8 mouse cellular contexts compared by ENCODE assay signal in the genomic region with DNA sequence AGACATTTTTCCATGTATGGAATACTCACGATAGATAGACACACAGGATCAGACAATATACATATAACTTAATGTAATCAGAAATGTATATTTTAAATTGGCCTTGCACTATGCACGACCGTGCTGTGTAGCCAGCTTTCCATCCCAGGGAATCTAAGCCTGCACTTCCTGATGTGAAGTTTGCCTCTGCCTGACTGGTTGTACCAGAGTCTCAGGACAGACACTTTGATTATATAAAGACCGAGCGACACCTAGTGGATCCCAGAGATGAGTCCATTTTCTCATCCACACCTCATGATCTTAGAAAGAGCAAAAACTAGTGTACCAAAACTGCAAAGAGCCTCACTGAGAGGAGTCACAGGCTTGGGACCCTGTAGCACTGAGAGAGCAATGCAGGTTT. TPM values are rescaled to one million over a fixed set of nuclear protein-coding genes. Genes with fewer than 3 reads are reported as not detected.
DNase-seq lines count a peak whose midpoint lies in the region; ATAC-seq and TF ChIP-seq lines count a peak whose summit lies in the region.

No protein-coding gene starts in this region.

- H3K79me2 ChIP-seq in CH12.LX (replicated peaks; ENCODE audit: control insufficient read depth, extremely low read depth, insufficient read depth, poor library complexity, severe bottlenecking) = no peaks in the 10 kb centered on the region

- DNase-seq in CH12.LX (ENCODE audit: extremely low read depth) = peak; percentile 73
- peak; percentile 13 for DNase-seq in adrenal gland, postnatal 25 days
- DNase-seq in kidney, postnatal 10 days = peak; percentile 71
- peak; percentile 16 to 24 (median 18) for DNase-seq in liver, embryonic 14.5 days (ENCODE audit: low read depth in 3 of 3, low spot score in 3 of 3)
- peak; percentile 38 for DNase-seq in ovary, postnatal 14 days (ENCODE audit: low spot score)

- no peak overlapping the region for H3K4me3 ChIP-seq in CH12.LX (replicated peaks in 1 of 3; ENCODE audit: low read depth in 2 of 3, low read length in 2 of 3, poor library complexity in 1 of 3)
- no peak overlapping the region for H3K4me3 ChIP-seq in embryonic facial prominence, embryonic 15.5 days (replicated peaks)
- no peak overlapping the region for H3K4me3 ChIP-seq in heart, embryonic 16.5 days (ENCODE audit: low read length)
- no peak overlapping the region for H3K4me3 ChIP-seq in liver, embryonic 14.5 days (ENCODE audit: insufficient read depth in 1 of 2, low read depth in 2 of 2, low read length in 2 of 2)

- in situ Hi-C loops in CH12.LX (cut with MboI; ENCODE audit: low pct_ligation_motif_present, low pct_unique_long_range_greater_than_20kb, low sequenced_read_pairs) = loop anchor here (10.0 kb wide), 2 partner anchors 200 to 240 kb away; no protein-coding TSS in a partner anchor

- ATAC-seq in embryonic facial prominence, embryonic 15.5 days (ENCODE audit: insufficient number of reproducible peaks, low FRiP score, low TSS enrichment, low read depth) = peak; percentile 73; the same call in 1 of the 2 replicates
- peak; percentile 65; the same call in 1 of the 2 replicates for ATAC-seq in heart, embryonic 16.5 days (replicated peaks; ENCODE audit: extremely low read depth, insufficient read depth, low FRiP score)
- ATAC-seq in liver, embryonic 14.5 days (ENCODE audit: insufficient read depth) = no peak
- no peak for ATAC-seq in erythroid progenitor cell, adult 5-6 weeks (replicated peaks; ENCODE audit: low FRiP score, poor library complexity, severe bottlenecking)

- no peaks in the 10 kb centered on the region for H3K9me3 ChIP-seq in CH12.LX (replicated peaks; ENCODE audit: low read length)
- H3K9me3 ChIP-seq in embryonic facial prominence, embryonic 15.5 days (replicated peaks) = no peaks in the 10 kb centered on the region
- no peaks in the 10 kb centered on the region for H3K9me3 ChIP-seq in heart, embryonic 16.5 days (replicated peaks; ENCODE audit: control insufficient read depth, low read length)
- H3K9me3 ChIP-seq in liver, embryonic 14.5 days (ENCODE audit: control insufficient read depth, low read length) = no peaks in the 10 kb centered on the region

- H3K4me1 ChIP-seq in CH12.LX (ENCODE audit: control insufficient read depth in 1 of 2, insufficient read depth in 2 of 2) = no peaks in the 10 kb centered on the region
- peaks cover 12% of the 10 kb centered on the region for H3K4me1 ChIP-seq in embryonic facial prominence, embryonic 15.5 days
- peaks cover 9% of the 10 kb centered on the region for H3K4me1 ChIP-seq in heart, embryonic 16.5 days (ENCODE audit: control insufficient read depth, insufficient read depth, low read length)
- H3K4me1 ChIP-seq in liver, embryonic 14.5 days (replicated peaks; ENCODE audit: control insufficient read depth in 2 of 2, insufficient read depth in 2 of 2, low read length in 1 of 2) = peaks cover 0 to 3% of the 10 kb centered on the region in 2 experiments; a peak in 1 of 4 replicates

- H3K4me2 ChIP-seq in CH12.LX (ENCODE audit: insufficient read depth, low read depth, poor library complexity, severe bottlenecking) = no peak overlapping the region
- no peak overlapping the region for H3K4me2 ChIP-seq in embryonic facial prominence, embryonic 15.5 days (replicated peaks)
- no peak overlapping the region for H3K4me2 ChIP-seq in heart, embryonic 16.5 days (ENCODE audit: low read depth, low read length)
- no peak overlapping the region for H3K4me2 ChIP-seq in liver, embryonic 14.5 days (ENCODE audit: low read depth)

- no peak overlapping the region for H3K27ac ChIP-seq in CH12.LX (ENCODE audit: insufficient read depth, low read depth)
- no peak overlapping the region for H3K27ac ChIP-seq in embryonic facial prominence, embryonic 15.5 days (replicated peaks)
- H3K27ac ChIP-seq in heart, embryonic 16.5 days (ENCODE audit: low read length) = no peak overlapping the region
- no peak overlapping the region for H3K27ac ChIP-seq in liver, embryonic 14.5 days

- dilution Hi-C loops in CH12.LX (cut with MboI; ENCODE audit: extremely low pct_ligation_motif_present, extremely low pct_unique_long_range_greater_than_20kb, low sequenced_read_pairs) = no loop called here

- TF ChIP-seq CTCF in CH12.LX (conservative IDR thresholded peaks at IDR 0.05 in 1 of 2, IDR thresholded peaks at IDR 0.05 in 1 of 2; ENCODE audit: low read depth in 2 of 2, low read length in 2 of 2) = peak; percentile 47 to 93
- TF ChIP-seq CTCF in liver, embryonic 14.5 days (IDR thresholded peaks at IDR 0.05; ENCODE audit: low read depth) = peak; percentile 58

- WGBS in embryonic facial prominence, embryonic 15.5 days = 24% methylated on average over 5 of the region's 5 CpGs
- 24% methylated on average over 5 of the region's 5 CpGs for WGBS in heart, embryonic 16.5 days
- WGBS in liver, embryonic 14.5 days (ENCODE audit: insufficient replicate concordance) = 23% methylated on average over 5 of the region's 5 CpGs

- no peak overlapping the region for H3K9ac ChIP-seq in CH12.LX (ENCODE audit: insufficient read depth, low read depth)
- no peak overlapping the region for H3K9ac ChIP-seq in embryonic facial prominence, embryonic 15.5 days
- no peak overlapping the region for H3K9ac ChIP-seq in heart, embryonic 16.5 days (ENCODE audit: low read length)
- H3K9ac ChIP-seq in liver, embryonic 14.5 days (replicated peaks) = no peak overlapping the region

- TF ChIP-seq RAD21 in CH12.LX (IDR thresholded peaks at IDR 0.05; ENCODE audit: low read depth, low read length) = peak; percentile 95

- no peak for TF ChIP-seq EP300 in CH12.LX (IDR thresholded peaks at IDR 0.05; ENCODE audit: low read length)
- TF ChIP-seq EP300 in liver, embryonic 14.5 days (IDR thresholded peaks at IDR 0.05; ENCODE audit: low read depth) = no peak

- H3K36me3 ChIP-seq in CH12.LX (replicated peaks in 1 of 2; ENCODE audit: control insufficient read depth in 1 of 2, insufficient read depth in 1 of 2, low read length in 1 of 2) = no peaks in the 10 kb centered on the region
- H3K36me3 ChIP-seq in embryonic facial prominence, embryonic 15.5 days = peaks cover 45% of the 10 kb centered on the region
- H3K36me3 ChIP-seq in heart, embryonic 16.5 days (ENCODE audit: control insufficient read depth, insufficient read depth) = peaks cover 36% of the 10 kb centered on the region
- H3K36me3 ChIP-seq in liver, embryonic 14.5 days (replicated peaks; ENCODE audit: control insufficient read depth, insufficient read depth, low read depth) = no peaks in the 10 kb centered on the region

- H3K27me3 ChIP-seq in CH12.LX (replicated peaks) = no peaks in the 10 kb centered on the region
- no peaks in the 10 kb centered on the region for H3K27me3 ChIP-seq in embryonic facial prominence, embryonic 15.5 days
- H3K27me3 ChIP-seq in heart, embryonic 16.5 days (ENCODE audit: control insufficient read depth, insufficient read depth, low read length) = no peaks in the 10 kb centered on the region
- H3K27me3 ChIP-seq in liver, embryonic 14.5 days (ENCODE audit: control insufficient read depth, insufficient read depth, low read length) = no peaks in the 10 kb centered on the region

- TF ChIP-seq POLR2A in CH12.LX (IDR thresholded peaks at IDR 0.05; ENCODE audit: low read depth, low read length) = no peak

TF ChIP-seq in CH12.LX, 34 proteins besides CTCF, POLR2A, EP300 and RAD21:
- TF ChIP-seq MYC (IDR thresholded peaks at IDR 0.05; ENCODE audit: low read depth, low read length) (no peak), SMC3 (IDR thresholded peaks at IDR 0.05; ENCODE audit: low read depth, low read length) (peak; percentile 91), ZC3H11A (IDR thresholded peaks at IDR 0.05; ENCODE audit: low read depth, low read length) (peak; percentile 94), JUND (conservative IDR thresholded peaks at IDR 0.05; ENCODE audit: low read depth, low read length) (0 out of 2 replicates have a peak, but pooled peaks have one; percentile 27), MEF2A (IDR thresholded peaks at IDR 0.05; ENCODE audit: borderline replicate concordance, low read depth, low read length) (0 out of 2 replicates have a peak, but pooled peaks have one; percentile 10), NELFE (IDR thresholded peaks at IDR 0.05; ENCODE audit: low read depth, low read length) (no peak), ELF1 (IDR thresholded peaks at IDR 0.05; ENCODE audit: low read depth, low read length) (peak; percentile 63; the same call in 1 of the 2 replicates)

RNA-seq across cellular contexts. Expression of gene Agbl3, which starts 25.8 kb away (rescaled TPM):
- total RNA-seq in CH12.LX (2012; rRNA removed) (1.5 and 1.9 TPM in 2 replicates), CH12.LX (2014; rRNA removed) (4.8 and 5.1 TPM in 2 replicates)
- polyA plus RNA-seq in CH12.LX (2012; ENCODE audit: insufficient read length, low read depth) = 3.2 and 3.4 TPM in 2 replicates
- total RNA-seq in adrenal gland, postnatal 25 days (2021) = 12.8 and 17.3 TPM in 2 replicates
- 8.1 and 8.9 TPM in 2 replicates for polyA plus RNA-seq in embryonic facial prominence, embryonic 15.5 days (2015; fragmentation: Nextera tagmentation; extraction: Ambion mirVana)
- 4.4 and 7.9 TPM in 2 replicates for polyA plus RNA-seq in heart, embryonic 16.5 days (2015; fragmentation: Nextera tagmentation; extraction: Ambion mirVana)
- 1.4 and 3.0 TPM in 2 replicates for polyA plus RNA-seq in liver, embryonic 14.5 days (2012; rRNA removed)
- polyA plus RNA-seq in liver, embryonic 14.5 days (2014; fragmentation: Nextera tagmentation; extraction: Ambion mirVana) = 2.8 and 4.0 TPM in 2 replicates
- 4.2 and 15.1 TPM in 2 replicates for total RNA-seq in erythroid progenitor cell, adult 5-6 weeks (2015; ENCODE audit: low replicate concordance)
- total RNA-seq in erythroid progenitor cell, adult 5-6 weeks (2017; ENCODE audit: low replicate concordance) = 8.6 TPM in 1 of 2 replicates, not detected in the other

Comparison
In these comparisons a context has a peak if more than half of its experiments do, and no peak if none do; other contexts are left out.
1. DNase-seq: peak in every context shown above with its lines; median percentile 73 in CH12.LX; 71 in kidney, postnatal 10 days; 38 in ovary, postnatal 14 days; 18 in liver, embryonic 14.5 days; 13 in adrenal gland, postnatal 25 days.
2. ATAC-seq: peak in embryonic facial prominence, embryonic 15.5 days (single experiment) and heart, embryonic 16.5 days (single experiment); none in liver, embryonic 14.5 days (single experiment) and erythroid progenitor cell, adult 5-6 weeks (single experiment).